Mouse (Mus musculus) MEL-GATA-1-ER (cell line): ENCODE data around the gene Atp9a.

Source experiments
- DNase-seq: peaks from one replicate; pipeline ENCODE4 v3.0.0-alpha.2; 2012; ENCODE audit warnings: low read depth; ENCODE audit errors: extremely low read depth

The Atp9a gene

DNA sequence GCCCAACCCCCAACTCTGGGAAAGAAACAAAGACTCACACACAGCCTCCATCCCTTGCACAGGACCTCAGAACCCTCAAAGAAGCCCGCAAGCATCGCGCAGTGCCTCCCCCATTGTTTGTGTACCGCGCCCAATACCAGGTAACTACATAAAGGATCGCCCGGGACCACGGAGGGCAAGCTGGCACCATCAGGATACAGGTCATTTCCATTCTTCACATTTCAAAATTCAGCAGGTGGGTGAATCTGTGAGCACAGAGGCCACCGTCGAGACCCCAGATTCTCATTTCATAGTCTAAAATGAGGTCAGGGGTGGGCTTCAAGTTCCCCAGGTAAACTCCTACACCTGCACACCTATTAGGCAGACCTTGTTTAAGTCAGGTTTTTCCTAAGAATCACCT, 1.7 kb downstream of the Atp9a start:
- DNase-seq = no peak

GRCm38 (mm10) chr2:168738854-168739253, 3.4 kb downstream of the Atp9a start:
- no peak for DNase-seq

DNA sequence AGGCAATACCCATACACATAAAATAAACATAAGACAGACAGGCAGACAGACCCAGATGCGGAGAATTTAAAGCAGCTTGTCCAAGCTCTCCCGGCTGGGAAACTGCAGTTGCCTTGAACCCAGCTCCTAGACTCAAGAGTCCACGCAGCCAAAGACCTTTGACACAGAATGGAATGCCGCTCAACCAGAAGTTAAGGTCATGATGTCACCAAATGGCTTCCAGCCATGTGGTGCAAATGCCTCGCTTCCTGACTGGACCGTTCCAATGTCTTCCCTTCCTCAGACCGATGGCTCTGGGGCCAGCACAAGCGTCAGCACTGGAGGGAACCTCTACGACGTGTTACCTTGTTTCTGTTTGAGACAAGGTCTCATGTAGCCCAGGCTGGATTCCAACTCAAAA, 4.3 kb downstream of the Atp9a start:
- DNase-seq = no peak

DNA sequence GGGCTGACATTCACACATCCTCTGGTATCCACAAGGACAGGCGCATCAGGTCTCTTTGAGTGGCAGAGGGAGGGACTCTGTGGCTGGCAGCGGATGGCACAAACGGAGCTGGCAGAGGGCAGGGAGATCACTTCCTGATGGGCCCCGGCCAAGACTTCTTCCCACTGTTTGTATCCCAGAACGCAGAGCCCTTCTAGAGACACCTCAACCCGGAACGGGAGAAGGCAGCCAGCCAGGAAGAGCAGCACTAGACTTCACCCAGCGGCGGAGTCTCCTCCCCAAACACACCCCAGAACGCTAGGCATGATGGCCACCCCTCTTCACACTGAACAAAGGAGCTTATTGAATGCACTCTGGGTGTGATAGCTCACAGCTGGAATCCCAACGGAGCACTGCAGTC, 8.2 kb downstream of the Atp9a start:
- no peak for DNase-seq

- DNase-seq = no peak
Measured at GRCm38 (mm10) chr2:168731258-168731657, 11.0 kb downstream of the Atp9a start.

DNA sequence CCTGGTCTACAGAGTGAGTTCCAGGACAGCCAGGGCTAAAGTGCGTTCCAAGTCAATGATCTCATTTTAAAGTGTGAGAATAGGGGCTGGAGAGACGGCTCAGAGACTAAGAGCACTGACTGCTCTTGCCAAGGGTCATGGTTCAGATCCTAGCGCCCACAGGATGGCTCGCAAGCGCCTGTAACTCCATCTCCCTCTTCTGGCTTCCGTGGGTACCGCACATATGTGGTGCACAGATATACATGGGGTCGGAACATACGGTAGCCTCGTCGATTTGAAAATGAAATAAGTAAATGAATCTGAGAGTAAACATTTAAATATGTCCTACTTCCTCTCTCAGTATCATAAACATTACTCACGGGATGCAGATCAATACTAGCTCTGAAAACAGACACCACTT, 12.5 kb downstream of the Atp9a start:
- DNase-seq = no peak

- no peak for DNase-seq
Measured at GRCm38 (mm10) chr2:168728045-168728444, 14.2 kb downstream of the Atp9a start.

DNA sequence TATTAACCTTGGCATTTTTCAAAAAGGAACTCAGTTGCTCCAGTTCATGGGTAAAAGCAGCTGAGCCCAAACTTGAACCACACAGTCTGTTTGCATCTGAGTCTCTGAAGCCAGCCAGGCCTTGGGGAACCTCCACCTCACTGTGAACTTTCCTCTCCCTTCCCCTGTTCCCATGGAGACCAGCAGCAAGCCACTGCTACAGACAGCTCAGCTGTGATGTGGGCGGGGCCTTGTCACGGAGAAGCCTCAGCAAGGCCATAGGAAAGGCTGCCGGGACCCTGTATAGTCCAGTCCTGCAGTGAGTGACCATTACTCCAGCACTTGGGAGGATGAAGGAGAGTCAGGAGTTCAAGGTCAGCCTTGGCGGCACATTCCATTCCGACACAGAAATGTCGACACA, 16.2 kb downstream of the Atp9a start:
- no peak for DNase-seq

- DNase-seq = no peak
Measured at GRCm38 (mm10) chr2:168721313-168721712, 20.9 kb downstream of the Atp9a start.

DNA sequence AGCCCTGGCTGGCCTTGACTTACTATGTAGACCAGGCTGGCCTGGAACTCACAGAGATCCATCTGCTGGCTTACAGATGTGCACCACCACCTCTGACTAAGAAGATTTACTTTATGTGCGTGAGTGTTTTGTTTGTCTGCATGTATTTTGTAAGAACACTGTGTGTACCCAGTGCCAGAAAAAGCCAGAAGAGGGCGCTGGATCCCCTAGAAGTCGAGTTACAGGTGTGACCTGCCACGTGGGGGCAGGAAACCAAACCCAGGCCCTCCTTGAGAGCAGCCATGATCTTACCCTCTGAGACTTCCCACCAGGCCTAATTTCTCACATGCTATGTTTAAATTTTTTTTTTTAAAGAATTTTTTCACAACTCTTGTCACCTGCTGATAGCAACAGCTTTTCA, 22.5 kb downstream of the Atp9a start:
- no peak for DNase-seq

GRCm38 (mm10) chr2:168718735-168719134, 23.5 kb downstream of the Atp9a start:
- no peak for DNase-seq

DNA sequence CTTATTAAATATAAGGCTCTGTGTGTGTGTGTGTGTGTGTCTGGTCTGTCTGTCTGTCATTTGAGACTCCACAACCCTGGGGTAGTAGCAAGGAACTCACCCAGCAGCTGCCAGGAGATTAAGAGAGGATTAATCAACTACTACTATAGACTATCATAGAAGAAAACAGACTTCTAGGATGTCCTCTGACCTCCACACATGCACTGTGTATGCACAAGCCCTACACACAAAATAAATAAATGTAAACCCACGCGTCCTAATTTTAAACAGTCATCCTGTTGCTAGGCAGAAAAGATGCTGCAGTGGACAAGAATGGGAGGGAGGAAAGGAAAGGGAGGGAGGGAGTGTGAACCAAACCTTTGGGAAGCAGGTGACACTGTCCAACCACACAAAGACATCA, 23.9 kb downstream of the Atp9a start:
- DNase-seq = no peak

DNA sequence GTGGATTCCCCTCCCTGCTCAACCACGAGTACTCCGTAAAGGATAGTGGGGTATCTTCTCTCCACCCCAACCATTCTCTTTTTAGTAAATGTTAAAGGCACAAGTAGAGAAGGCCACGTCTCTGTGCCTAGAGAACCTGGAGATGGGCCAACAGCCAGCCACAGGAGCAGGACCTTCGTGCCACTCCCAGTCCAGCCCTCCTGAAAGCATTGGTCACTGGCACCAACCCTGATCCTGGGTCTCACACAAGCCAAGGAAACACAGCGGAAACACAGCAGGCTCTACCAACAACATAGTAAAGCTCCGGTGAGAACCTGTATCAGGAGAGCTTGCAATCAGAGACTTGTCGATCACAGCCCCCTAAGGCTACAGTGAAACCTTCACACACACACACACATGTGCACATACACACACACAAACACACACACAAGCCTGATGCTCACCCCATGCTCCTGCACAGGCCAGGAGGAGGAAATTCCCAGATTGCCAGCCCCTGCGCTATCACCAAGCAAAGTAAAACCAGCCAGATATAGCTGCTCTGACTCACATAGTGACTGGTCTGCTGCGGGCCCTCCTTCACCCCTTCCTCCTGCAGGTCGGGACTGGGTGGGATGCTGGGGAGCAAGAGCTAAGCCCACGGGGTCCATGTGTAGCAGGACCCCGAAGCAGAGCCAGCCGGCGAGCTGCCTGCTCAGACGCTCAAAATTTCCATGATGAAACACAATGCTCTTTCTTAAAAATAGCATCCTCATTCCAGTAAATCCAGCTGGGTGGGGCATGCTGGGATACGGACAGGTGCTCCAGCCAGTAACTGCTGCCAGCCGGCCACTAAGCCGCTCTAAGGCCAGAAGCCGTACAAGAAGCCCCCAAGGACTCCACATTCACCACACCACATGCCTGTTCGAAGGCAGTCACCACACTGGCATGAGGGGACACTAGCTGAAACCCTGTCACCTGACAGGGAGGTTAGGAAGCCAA, 29.7 kb downstream of the Atp9a start:
- no peak for DNase-seq

GRCm38 (mm10) chr2:168710979-168711378, 31.2 kb downstream of the Atp9a start:
- DNase-seq = no peak

GRCm38 (mm10) chr2:168707766-168708165, 34.4 kb downstream of the Atp9a start:
- DNase-seq = no peak

DNA sequence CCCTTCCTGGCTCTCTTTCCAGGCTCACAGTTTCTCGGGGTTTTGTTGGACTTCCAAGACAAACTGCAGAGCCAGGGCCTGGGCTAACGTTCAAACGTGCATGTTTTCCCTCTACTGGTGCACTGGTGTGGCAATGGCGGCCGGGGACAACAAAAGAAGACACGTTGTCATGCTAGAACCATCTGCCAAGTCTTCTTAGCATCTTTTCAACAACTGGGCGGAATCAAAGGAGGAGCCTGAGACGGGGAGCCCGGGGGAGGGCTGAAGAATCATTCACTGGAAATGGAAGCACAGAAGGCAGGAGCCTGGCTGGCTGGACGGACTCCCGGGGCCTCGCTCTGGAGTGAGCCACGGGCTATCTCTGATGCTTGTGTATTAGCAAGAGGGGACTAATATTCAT, 39.9 kb downstream of the Atp9a start:
- no peak for DNase-seq

- DNase-seq = no peak
Measured at GRCm38 (mm10) chr2:168695027-168695403, 47.2 kb downstream of the Atp9a start.

DNA sequence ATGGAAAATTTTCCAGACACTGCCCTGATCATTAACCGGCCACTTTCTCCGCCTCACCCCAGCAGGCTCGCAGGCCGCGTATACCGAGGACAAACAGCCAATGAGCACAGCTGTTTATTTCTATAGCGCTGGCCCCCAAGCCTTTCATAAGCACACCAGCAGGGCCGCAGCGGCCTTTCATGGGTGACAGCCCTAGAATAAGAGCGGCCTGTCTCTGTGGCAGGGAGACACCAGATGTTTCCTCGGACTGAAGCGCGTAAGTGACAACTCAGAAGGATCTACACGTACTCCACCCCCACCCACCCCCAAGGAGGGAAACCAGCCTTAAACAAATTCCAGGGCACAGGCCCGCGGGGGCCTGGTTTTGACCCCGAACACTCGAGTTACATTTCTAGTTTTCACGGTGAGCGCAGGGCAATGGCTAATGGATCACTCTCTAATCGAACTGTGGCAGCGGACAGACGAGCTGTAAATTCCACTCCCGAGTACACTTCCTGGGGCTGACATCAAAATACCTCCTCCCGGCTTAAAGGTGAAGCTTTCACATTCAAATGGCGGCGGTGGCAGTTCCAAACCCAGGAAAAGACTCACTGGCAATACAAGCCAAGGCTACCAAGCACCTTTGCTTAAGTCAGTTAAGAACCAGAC, 47.7 kb downstream of the Atp9a start:
- DNase-seq = no peak

DNA sequence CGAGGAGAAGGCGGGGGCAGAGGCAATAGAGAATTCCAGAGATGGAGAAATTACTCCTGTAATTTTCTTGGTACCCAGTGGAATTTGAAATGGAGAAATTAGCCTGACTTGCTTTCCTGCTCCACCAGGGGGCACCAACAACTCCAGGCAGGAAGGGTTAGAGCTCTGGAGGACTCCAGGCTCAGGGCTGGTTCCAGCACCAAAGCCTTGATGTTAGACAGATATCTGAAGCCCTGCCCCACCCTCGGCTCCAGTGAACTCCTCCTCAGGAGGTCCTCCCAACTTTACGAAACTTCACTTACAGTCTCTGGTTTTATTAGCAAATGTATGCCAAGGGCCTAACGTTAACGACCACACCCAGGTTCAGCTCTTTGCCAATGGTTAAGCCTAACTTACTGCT, 50.4 kb downstream of the Atp9a start:
- DNase-seq = no peak

DNA sequence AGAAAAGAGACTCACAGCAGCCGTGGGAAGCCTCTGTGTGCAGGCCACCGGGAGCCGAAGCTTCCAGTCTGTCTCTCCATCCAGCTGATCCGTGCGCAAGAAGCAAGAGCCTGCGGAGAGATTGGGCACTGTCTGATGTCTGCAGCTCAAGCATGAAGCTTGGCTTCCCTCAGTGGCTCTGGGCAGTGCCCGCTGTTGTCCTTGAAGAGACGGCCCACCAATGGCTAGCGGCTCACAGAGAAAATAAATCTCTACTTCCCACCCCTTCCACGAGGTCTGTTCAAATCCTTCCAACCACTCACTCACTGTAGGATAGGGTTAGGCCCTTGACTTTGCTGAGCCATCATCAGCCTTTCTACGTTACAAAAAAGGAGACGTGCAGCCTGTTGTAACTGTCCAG, 54.9 kb downstream of the Atp9a start:
- DNase-seq = no peak

DNA sequence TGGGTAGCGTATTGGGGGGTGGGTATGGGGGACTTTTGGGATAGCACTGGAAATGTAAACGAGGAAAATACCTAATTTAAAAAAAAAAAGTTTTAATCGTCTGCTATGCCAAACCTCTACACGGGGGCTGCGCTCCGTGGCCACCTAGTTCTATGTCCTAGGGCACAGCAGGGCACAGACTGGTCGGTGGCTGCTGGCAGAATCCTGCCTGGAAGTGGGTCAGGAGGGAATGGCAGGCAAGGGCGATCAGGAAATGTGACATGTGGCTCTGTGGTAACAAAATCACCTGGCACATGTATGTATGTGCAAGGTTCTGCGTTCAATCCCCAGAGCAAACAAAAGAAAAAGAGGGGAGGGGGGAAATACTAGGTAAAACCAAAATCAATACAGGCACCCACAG, 56.3 kb downstream of the Atp9a start:
- no peak for DNase-seq

DNA sequence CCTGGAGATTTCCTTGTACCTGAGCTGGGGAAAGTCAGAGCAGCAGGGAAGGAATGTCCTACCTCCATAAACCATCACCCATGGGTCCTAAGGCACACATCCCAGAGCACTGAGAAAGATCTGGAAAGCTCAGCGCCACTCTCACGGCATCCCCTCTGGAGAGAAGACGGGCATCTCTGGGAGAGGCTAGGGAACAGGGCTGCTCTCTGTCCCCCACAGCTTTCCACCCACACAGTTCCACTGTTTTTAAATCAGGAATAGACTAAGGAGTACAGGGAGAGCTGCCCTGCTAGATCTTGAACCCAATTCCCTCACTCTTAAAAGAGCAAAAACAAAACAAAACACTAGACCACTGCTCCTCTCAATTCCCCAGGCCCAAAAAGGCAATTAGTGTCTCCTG, 57.5 kb downstream of the Atp9a start:
- no peak for DNase-seq
